Mouse (Mus musculus): ENCODE measurements around the gene Cdkal1.

- TF ChIP-seq POLR2A (IDR thresholded peaks at IDR 0.05; ENCODE audit: low read depth, low read length) (no peak), CTCF (conservative IDR thresholded peaks at IDR 0.05 in 1 of 2, IDR thresholded peaks at IDR 0.05 in 1 of 2; ENCODE audit: low read depth in 2 of 2, low read length in 2 of 2) (no peak), ZNF384 (IDR thresholded peaks at IDR 0.05; ENCODE audit: low read depth, low read length) (no peak), NRF1 (IDR thresholded peaks at IDR 0.05; ENCODE audit: low read depth, low read length) (no peak), POLR2AphosphoS2 (IDR thresholded peaks at IDR 0.05; ENCODE audit: low read depth, low read length) (no peak), JUN (IDR thresholded peaks at IDR 0.05; ENCODE audit: insufficient read depth, low read depth, low read length) (no peak), CHD1 (IDR thresholded peaks at IDR 0.05; ENCODE audit: low read depth, low read length) (no peak), PAX5 (IDR thresholded peaks at IDR 0.05; ENCODE audit: low read length) (no peak)
Observed at GRCm38 (mm10) chr13:29195722-29196121, 659.8 kb downstream of the Cdkal1 start.
